Mouse (Mus musculus): ENCODE data around the gene Ttll12. TPM values are rescaled to one million over a fixed set of nuclear protein-coding genes. Genes with fewer than 3 reads are reported as not detected.

The Ttll12 gene
- polyA plus RNA-seq, 1 experiment from 2014 or later = 38.9 TPM

- H3K4me3 ChIP-seq (ENCODE audit: low read length) = no peak overlapping the region
- ATAC-seq (ENCODE audit: low FRiP score, low TSS enrichment) = no peak
- WGBS = 85% methylated on average over 4 of the region's 4 CpGs
- no peaks in the 10 kb centered on the region for H3K9me3 ChIP-seq (ENCODE audit: low read length)
- H3K27ac ChIP-seq (ENCODE audit: low read length) = no peak overlapping the region
- H3K4me2 ChIP-seq (replicated peaks; ENCODE audit: low read depth, low read length) = no peak overlapping the region
- H3K36me3 ChIP-seq (ENCODE audit: insufficient read depth, low read length) = no peaks in the 10 kb centered on the region
- H3K4me1 ChIP-seq (ENCODE audit: insufficient read depth, low read length) = peaks cover 17% of the 10 kb centered on the region
- no peak overlapping the region for H3K9ac ChIP-seq (replicated peaks; ENCODE audit: low read length)
- H3K27me3 ChIP-seq (ENCODE audit: insufficient read depth, low read length) = no peaks in the 10 kb centered on the region
Measured at GRCm38 (mm10) chr15:83596833-83597232, 1.9 kb upstream of the Ttll12 start.

GRCm38 (mm10) chr15:83595364-83595711 is 381 bp upstream of the Ttll12 start:
- peak overlapping the region; percentile 88 for H3K4me2 ChIP-seq (replicated peaks; ENCODE audit: low read depth, low read length)
- peak overlapping the region; percentile 90 for H3K4me3 ChIP-seq (ENCODE audit: low read length)
- WGBS = 38% methylated on average over 7 of the region's 7 CpGs
- peaks cover 17% of the 10 kb centered on the region for H3K4me1 ChIP-seq (ENCODE audit: insufficient read depth, low read length)
- no peak for ATAC-seq (ENCODE audit: low FRiP score, low TSS enrichment)
- peak overlapping the region; percentile 64 for H3K9ac ChIP-seq (replicated peaks; ENCODE audit: low read length)
- no peak overlapping the region for H3K27ac ChIP-seq (ENCODE audit: low read length)
- no peaks in the 10 kb centered on the region for H3K36me3 ChIP-seq (ENCODE audit: insufficient read depth, low read length)
- H3K27me3 ChIP-seq (ENCODE audit: insufficient read depth, low read length) = no peaks in the 10 kb centered on the region
- no peaks in the 10 kb centered on the region for H3K9me3 ChIP-seq (ENCODE audit: low read length)

- no peaks in the 10 kb centered on the region for H3K27me3 ChIP-seq (ENCODE audit: insufficient read depth, low read length)
- H3K9me3 ChIP-seq (ENCODE audit: low read length) = no peaks in the 10 kb centered on the region
- peak overlapping the region; percentile 82 for H3K9ac ChIP-seq (replicated peaks; ENCODE audit: low read length)
- peak; percentile 72 for ATAC-seq (ENCODE audit: low FRiP score, low TSS enrichment)
- H3K4me1 ChIP-seq (ENCODE audit: insufficient read depth, low read length) = peaks cover 17% of the 10 kb centered on the region
- H3K36me3 ChIP-seq (ENCODE audit: insufficient read depth, low read length) = no peaks in the 10 kb centered on the region
- peak overlapping the region; percentile 88 for H3K4me2 ChIP-seq (replicated peaks; ENCODE audit: low read depth, low read length)
- H3K4me3 ChIP-seq (ENCODE audit: low read length) = peak overlapping the region; percentile 90
- WGBS = 8% methylated on average over 19 of the region's 19 CpGs
- no peak overlapping the region for H3K27ac ChIP-seq (ENCODE audit: low read length)
Measured at GRCm38 (mm10) chr15:83593702-83594512, 1.1 kb downstream of the Ttll12 start.

GRCm38 (mm10) chr15:83593189-83593585 is 1.8 kb downstream of the Ttll12 start:
- Histone ChIP-seq H3K4me3 (ENCODE audit: low read length) (no peak overlapping the region), H3K4me2 (replicated peaks; ENCODE audit: low read depth, low read length) (0 out of 2 replicates have a peak overlapping the region, but pooled peaks have one; percentile 88)

GRCm38 (mm10) chr15:83592260-83593188 is 2.4 kb downstream of the Ttll12 start:
- Histone ChIP-seq H3K4me1 (ENCODE audit: insufficient read depth, low read length) (peaks cover 17% of the 10 kb centered on the region), H3K4me2 (replicated peaks; ENCODE audit: low read depth, low read length) (no peak overlapping the region), H3K27ac (ENCODE audit: low read length) (no peak overlapping the region)

More at GRCm38 (mm10) chr15:83593189-83593585, 1.8 kb downstream of the Ttll12 start:
- no peak for ATAC-seq (ENCODE audit: low FRiP score, low TSS enrichment)
- Histone ChIP-seq H3K4me1 (ENCODE audit: insufficient read depth, low read length) (peaks cover 17% of the 10 kb centered on the region), H3K9ac (replicated peaks; ENCODE audit: low read length) (peak overlapping the region; percentile 82; the same call in 1 of the 2 replicates), H3K27me3 (ENCODE audit: insufficient read depth, low read length) (no peaks in the 10 kb centered on the region), H3K9me3 (ENCODE audit: low read length) (no peaks in the 10 kb centered on the region), H3K27ac (ENCODE audit: low read length) (no peak overlapping the region), H3K36me3 (ENCODE audit: insufficient read depth, low read length) (peaks cover 4% of the 10 kb centered on the region; the same call in 1 of the 2 replicates)

GRCm38 (mm10) chr15:83591758-83592157 is 3.2 kb downstream of the Ttll12 start:
- Histone ChIP-seq H3K9ac (replicated peaks; ENCODE audit: low read length) (no peak overlapping the region), H3K27ac (ENCODE audit: low read length) (no peak overlapping the region)
- 66% methylated on average over 6 of the region's 6 CpGs for WGBS

More at GRCm38 (mm10) chr15:83592260-83593188, 2.4 kb downstream of the Ttll12 start:
- 81% methylated on average over 8 of the region's 8 CpGs for WGBS
- peak overlapping the region; percentile 82; the same call in 1 of the 2 replicates for H3K9ac ChIP-seq (replicated peaks; ENCODE audit: low read length)
- H3K4me3 ChIP-seq (ENCODE audit: low read length) = no peak overlapping the region
- H3K36me3 ChIP-seq (ENCODE audit: insufficient read depth, low read length) = peaks cover 7% of the 10 kb centered on the region; the same call in 1 of the 2 replicates
- H3K27me3 ChIP-seq (ENCODE audit: insufficient read depth, low read length) = no peaks in the 10 kb centered on the region
- no peaks in the 10 kb centered on the region for H3K9me3 ChIP-seq (ENCODE audit: low read length)
- no peak for ATAC-seq (ENCODE audit: low FRiP score, low TSS enrichment)

GRCm38 (mm10) chr15:83590841-83591240 is 4.1 kb downstream of the Ttll12 start:
- ATAC-seq (ENCODE audit: low FRiP score, low TSS enrichment) = no peak
- Histone ChIP-seq H3K4me2 (replicated peaks; ENCODE audit: low read depth, low read length) (no peak overlapping the region), H3K9me3 (ENCODE audit: low read length) (peaks cover 8% of the 10 kb centered on the region), H3K9ac (replicated peaks; ENCODE audit: low read length) (no peak overlapping the region), H3K27me3 (ENCODE audit: insufficient read depth, low read length) (no peaks in the 10 kb centered on the region), H3K36me3 (ENCODE audit: insufficient read depth, low read length) (peaks cover 24% of the 10 kb centered on the region), H3K4me3 (ENCODE audit: low read length) (no peak overlapping the region), H3K27ac (ENCODE audit: low read length) (no peak overlapping the region), H3K4me1 (ENCODE audit: insufficient read depth, low read length) (peaks cover 17% of the 10 kb centered on the region)
- WGBS = 82% methylated on average over 4 of the region's 4 CpGs

More at GRCm38 (mm10) chr15:83591758-83592157, 3.2 kb downstream of the Ttll12 start:
- ATAC-seq (ENCODE audit: low FRiP score, low TSS enrichment) = no peak
- Histone ChIP-seq H3K4me3 (ENCODE audit: low read length) (no peak overlapping the region), H3K4me2 (replicated peaks; ENCODE audit: low read depth, low read length) (no peak overlapping the region), H3K4me1 (ENCODE audit: insufficient read depth, low read length) (peaks cover 17% of the 10 kb centered on the region), H3K36me3 (ENCODE audit: insufficient read depth, low read length) (peaks cover 15% of the 10 kb centered on the region), H3K9me3 (ENCODE audit: low read length) (no peaks in the 10 kb centered on the region), H3K27me3 (ENCODE audit: insufficient read depth, low read length) (no peaks in the 10 kb centered on the region)

- Histone ChIP-seq H3K36me3 (ENCODE audit: insufficient read depth, low read length) (peaks cover 67% of the 10 kb centered on the region), H3K9me3 (ENCODE audit: low read length) (peaks cover 8% of the 10 kb centered on the region), H3K9ac (replicated peaks; ENCODE audit: low read length) (no peak overlapping the region), H3K4me1 (ENCODE audit: insufficient read depth, low read length) (no peaks in the 10 kb centered on the region), H3K4me3 (ENCODE audit: low read length) (no peak overlapping the region), H3K4me2 (replicated peaks; ENCODE audit: low read depth, low read length) (no peak overlapping the region), H3K27me3 (ENCODE audit: insufficient read depth, low read length) (no peaks in the 10 kb centered on the region), H3K27ac (ENCODE audit: low read length) (no peak overlapping the region)
- no peak for ATAC-seq (ENCODE audit: low FRiP score, low TSS enrichment)
- WGBS = 92% methylated on average over 6 of the region's 6 CpGs
Measured at GRCm38 (mm10) chr15:83584741-83585220, 10.2 kb downstream of the Ttll12 start.

- ATAC-seq (ENCODE audit: low FRiP score, low TSS enrichment) = no peak
- no peak overlapping the region for H3K9ac ChIP-seq (replicated peaks; ENCODE audit: low read length)
- 68% methylated on average over 8 of the region's 8 CpGs for WGBS
- peaks cover 8% of the 10 kb centered on the region for H3K9me3 ChIP-seq (ENCODE audit: low read length)
- H3K4me1 ChIP-seq (ENCODE audit: insufficient read depth, low read length) = no peaks in the 10 kb centered on the region
- no peak overlapping the region for H3K4me3 ChIP-seq (ENCODE audit: low read length)
- peaks cover 73% of the 10 kb centered on the region for H3K36me3 ChIP-seq (ENCODE audit: insufficient read depth, low read length)
- no peak overlapping the region for H3K27ac ChIP-seq (ENCODE audit: low read length)
- H3K27me3 ChIP-seq (ENCODE audit: insufficient read depth, low read length) = no peaks in the 10 kb centered on the region
- H3K4me2 ChIP-seq (replicated peaks; ENCODE audit: low read depth, low read length) = no peak overlapping the region
Measured at GRCm38 (mm10) chr15:83583419-83584156, 11.4 kb downstream of the Ttll12 start.

Data from kidney, embryonic 16.5 days (tissue).